Comparison of ENCODE assay signal across 15 mouse cellular contexts in the genomic region with DNA sequence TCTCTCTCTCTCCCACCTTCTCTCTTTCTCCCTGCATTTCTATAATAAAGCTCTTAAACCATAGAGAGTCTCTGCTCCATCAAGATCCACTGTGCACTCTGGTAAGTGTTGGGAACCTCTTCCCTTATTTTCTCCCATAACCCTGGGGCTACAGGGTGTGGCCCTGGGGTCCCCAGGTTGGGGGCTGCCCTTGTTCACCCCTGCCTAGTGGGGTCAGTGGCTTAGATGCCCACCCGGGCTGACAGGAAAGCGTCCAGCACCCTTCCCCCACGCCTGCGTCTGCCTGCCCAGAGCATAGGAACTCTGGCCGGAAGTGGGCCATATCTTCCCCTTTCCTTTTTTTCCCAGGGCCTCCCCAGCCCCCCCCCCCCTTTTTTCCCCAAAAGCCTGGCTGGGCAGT.
"Had no signal": no experiment of that assay in that cellular context is flagged by ENCODE, and none has a peak within 500 bp of the region (broad histone marks: within the 10 kb centered on the region; RNA-seq: fewer than 3 reads in every experiment).

No protein-coding gene starts in this region.

- H3K27ac ChIP-seq: intestine, embryonic 15.5 days; kidney, embryonic 15.5 days; liver, embryonic 13.5 days; midbrain, embryonic 12.5 days; neural tube, embryonic 13.5 days had no signal

- H3K4me2 ChIP-seq: intestine, embryonic 15.5 days; kidney, embryonic 15.5 days; liver, embryonic 13.5 days; lung, embryonic 14.5 days; midbrain, embryonic 12.5 days; neural tube, embryonic 13.5 days had no signal

- H3K27me3 ChIP-seq: intestine, embryonic 15.5 days; kidney, embryonic 15.5 days; liver, embryonic 13.5 days; megakaryocyte, embryonic 14.5 days; midbrain, embryonic 12.5 days; neural tube, embryonic 13.5 days had no signal

- ATAC-seq: intestine, embryonic 15.5 days; lung, postnatal 0 days; midbrain, embryonic 16.5 days had no signal

- H3K36me3 ChIP-seq: intestine, embryonic 15.5 days; kidney, embryonic 15.5 days; liver, embryonic 13.5 days; midbrain, embryonic 12.5 days; neural tube, embryonic 13.5 days had no signal

- H3K4me3 ChIP-seq: intestine, embryonic 15.5 days; kidney, embryonic 15.5 days; liver, embryonic 13.5 days; megakaryocyte, embryonic 14.5 days; midbrain, embryonic 12.5 days; neural tube, embryonic 13.5 days had no signal

- H3K4me1 ChIP-seq: intestine, embryonic 15.5 days; kidney, embryonic 15.5 days; liver, embryonic 13.5 days; megakaryocyte, embryonic 14.5 days; midbrain, embryonic 12.5 days had no signal

- H3K9ac ChIP-seq: intestine, embryonic 15.5 days; kidney, embryonic 15.5 days; liver, embryonic 13.5 days; lung, embryonic 14.5 days; midbrain, embryonic 12.5 days; neural tube, embryonic 13.5 days had no signal

- H3K9me3 ChIP-seq: intestine, embryonic 15.5 days; kidney, embryonic 15.5 days; liver, embryonic 13.5 days; megakaryocyte, embryonic 14.5 days; midbrain, embryonic 12.5 days; neural tube, embryonic 13.5 days had no signal

- DNase-seq: kidney, adult 11 months; kidney, adult 8-10 months; kidney, postnatal 10 days; kidney, postnatal 36 days; liver, embryonic 13.5 days; lung, embryonic 14.5 days; thymus, adult 18-20 months; thymus, postnatal 36 days had no signal
